Mouse (Mus musculus): ENCODE data around the gene Il10rb. TPM values are rescaled to one million over a fixed set of nuclear protein-coding genes. Genes with fewer than 3 reads are reported as not detected.

Gene Il10rb
- total RNA-seq (2021), result 1 to 10 TPM; 9.1 to 9.7 TPM

- intact Hi-C loops (cut with DNase I), result loop anchor here (2.0 to 5.0 kb wide), 2 partner anchors 79 to 786 kb away; partner anchors contain the start of gene Ifnar1
- peak; percentile 22 to 32 for DNase-seq (ENCODE audit: low spot score in 2 of 2)
Measured at GRCm38 (mm10) chr16:91405640-91406584, at the start of gene Il10rb. Il10rb (plus strand) TSS chr16:91406164.

GRCm38 (mm10) chr16:91356760-91357525, 49.0 kb upstream of the Il10rb start:
- intact Hi-C loops (cut with DNase I), result loop anchor here (5.0 kb wide), 1 partner anchor 155 kb away; no protein-coding TSS in a partner anchor
- no peak for DNase-seq (ENCODE audit: low spot score in 2 of 2)

GRCm38 (mm10) chr16:91357526-91357900, 48.5 kb upstream of the Il10rb start:
- DNase-seq (ENCODE audit: low spot score in 2 of 2), result no peak
- intact Hi-C loops (cut with DNase I), result loop anchor here (5.0 kb wide), 1 partner anchor 155 kb away; no protein-coding TSS in a partner anchor

DNA sequence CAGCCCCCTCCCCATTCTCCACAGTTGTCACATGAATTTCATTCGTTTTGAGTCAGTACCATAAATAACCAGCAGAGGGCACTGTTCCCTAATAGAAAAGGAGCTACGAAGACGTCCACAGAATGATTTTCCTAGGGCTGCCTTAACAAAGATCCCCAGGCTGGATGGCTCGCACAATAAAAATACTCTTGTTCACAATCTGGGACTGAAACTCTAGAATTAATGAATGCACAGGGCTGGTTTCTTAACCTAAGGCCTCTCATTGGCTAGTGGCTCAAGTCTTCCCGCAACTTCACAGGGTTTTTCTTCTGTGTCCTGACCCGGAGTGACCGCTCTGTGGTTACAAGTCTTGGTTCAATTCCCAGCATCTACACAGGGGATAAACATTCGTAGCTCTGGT, 47.4 kb upstream of the Il10rb start:
- DNase-seq (ENCODE audit: low spot score in 2 of 2), result peak; percentile 58 to 64

DNA sequence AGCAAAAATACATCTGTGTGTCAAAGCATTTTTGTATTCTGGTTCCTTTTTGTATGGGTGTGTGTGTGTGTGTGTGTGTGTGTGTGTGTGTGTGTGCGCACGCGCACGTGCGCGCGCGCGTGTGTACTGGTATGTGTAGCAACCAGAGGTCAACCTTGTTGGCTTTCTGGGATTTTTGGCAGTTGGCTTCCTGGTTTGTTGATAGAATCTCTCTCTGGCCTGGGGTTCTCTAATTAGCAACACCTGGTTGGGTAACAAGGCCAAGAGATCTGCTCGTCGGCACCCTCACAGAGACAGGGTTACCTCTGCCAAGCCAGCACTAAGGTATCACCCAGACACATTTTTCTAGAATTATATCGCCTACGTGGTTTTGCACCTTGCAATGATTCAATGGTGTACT, 46.4 kb upstream of the Il10rb start:
- intact Hi-C loops (cut with DNase I), result loop anchor here (5.0 kb wide), 1 partner anchor 153 kb away; no protein-coding TSS in a partner anchor

More for the DNA sequence above, 47.4 kb upstream of the Il10rb start:
- intact Hi-C loops (cut with DNase I), result loop anchor here (5.0 kb wide), 1 partner anchor 154 kb away; no protein-coding TSS in a partner anchor

DNA sequence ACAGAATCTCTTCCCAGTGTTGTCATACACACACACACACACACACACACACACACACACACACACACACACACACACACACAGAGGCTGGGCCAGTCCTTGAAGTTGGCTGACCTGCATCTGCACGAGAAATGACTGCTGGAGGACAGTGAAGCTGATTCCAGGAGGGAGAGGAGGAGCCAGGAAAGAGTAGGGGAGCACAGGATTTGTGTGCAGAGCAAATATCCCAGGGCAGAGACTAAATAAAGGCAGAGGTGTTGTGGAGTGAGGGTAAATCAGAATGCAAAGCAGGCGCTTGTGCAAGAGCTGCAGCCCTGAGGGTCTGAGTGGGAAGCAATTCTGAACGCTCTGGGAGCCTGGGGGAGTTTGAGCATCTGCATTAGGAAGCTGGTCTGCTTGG, 45.8 kb upstream of the Il10rb start:
- intact Hi-C loops (cut with DNase I), result loop anchor here (5.0 kb wide), 1 partner anchor 102 kb away; no protein-coding TSS in a partner anchor
- no peak for DNase-seq (ENCODE audit: low spot score in 2 of 2)

More for the DNA sequence above, 46.4 kb upstream of the Il10rb start:
- no peak for DNase-seq (ENCODE audit: low spot score in 2 of 2)

- intact Hi-C loops (cut with DNase I), result loop anchor here (5.0 kb wide), 1 partner anchor 100 kb away; no protein-coding TSS in a partner anchor
Measured at GRCm38 (mm10) chr16:91362006-91362405, 44.0 kb upstream of the Il10rb start.

GRCm38 (mm10) chr16:91362616-91363272, 43.2 kb upstream of the Il10rb start:
- no peak for DNase-seq (ENCODE audit: low spot score in 2 of 2)
- intact Hi-C loops (cut with DNase I), result loop anchor here (5.0 kb wide), 1 partner anchor 100 kb away; no protein-coding TSS in a partner anchor

More at GRCm38 (mm10) chr16:91362006-91362405, 44.0 kb upstream of the Il10rb start:
- DNase-seq (ENCODE audit: low spot score in 2 of 2), result no peak

GRCm38 (mm10) chr16:91363483-91363882, 42.5 kb upstream of the Il10rb start:
- intact Hi-C loops (cut with DNase I), result loop anchor here (5.0 kb wide), 1 partner anchor 99 kb away; no protein-coding TSS in a partner anchor
- DNase-seq (ENCODE audit: low spot score in 2 of 2), result no peak

DNA sequence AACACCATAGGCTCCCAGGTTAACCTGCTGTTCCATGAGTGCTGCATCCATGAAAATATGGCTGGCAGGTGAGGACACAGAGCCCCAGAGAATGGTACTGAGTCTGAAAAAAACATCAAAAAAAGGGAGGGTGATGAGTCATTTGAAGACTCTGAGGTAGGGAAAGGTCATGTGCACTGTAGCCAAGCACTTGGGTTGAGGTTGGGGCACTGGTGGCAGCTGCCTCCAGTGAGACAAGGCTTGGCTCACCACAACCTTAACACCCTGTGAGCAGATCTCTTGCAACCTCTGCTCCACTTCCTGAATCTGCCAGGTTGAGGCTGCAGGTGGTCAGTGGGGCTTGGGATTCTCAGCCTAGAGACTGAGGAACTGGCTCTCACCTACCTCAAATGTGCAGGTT, 39.4 kb upstream of the Il10rb start:
- no peak for DNase-seq (ENCODE audit: low spot score in 2 of 2)
- intact Hi-C loops (cut with DNase I), result no loop called here

DNA sequence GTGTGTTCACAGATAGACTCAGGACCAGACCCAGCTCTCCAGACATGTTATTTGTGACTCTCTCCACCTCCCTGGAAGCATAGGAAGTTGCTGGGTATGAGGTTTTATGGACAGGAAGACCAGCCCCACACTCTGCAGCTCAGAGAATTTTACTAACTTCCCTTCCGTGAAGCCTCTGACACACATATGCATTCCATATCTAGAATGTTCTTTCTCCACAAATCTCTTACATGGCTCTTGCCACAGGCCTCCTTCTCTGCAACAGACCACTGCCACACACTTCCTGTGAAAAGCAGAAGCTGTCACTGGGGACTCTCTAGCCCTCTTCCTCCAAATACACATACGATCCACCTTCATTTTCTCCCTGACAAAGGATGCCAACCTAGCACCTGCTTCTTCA, 38.9 kb upstream of the Il10rb start:
- intact Hi-C loops (cut with DNase I), result no loop called here
- DNase-seq (ENCODE audit: low spot score in 2 of 2), result no peak

DNA sequence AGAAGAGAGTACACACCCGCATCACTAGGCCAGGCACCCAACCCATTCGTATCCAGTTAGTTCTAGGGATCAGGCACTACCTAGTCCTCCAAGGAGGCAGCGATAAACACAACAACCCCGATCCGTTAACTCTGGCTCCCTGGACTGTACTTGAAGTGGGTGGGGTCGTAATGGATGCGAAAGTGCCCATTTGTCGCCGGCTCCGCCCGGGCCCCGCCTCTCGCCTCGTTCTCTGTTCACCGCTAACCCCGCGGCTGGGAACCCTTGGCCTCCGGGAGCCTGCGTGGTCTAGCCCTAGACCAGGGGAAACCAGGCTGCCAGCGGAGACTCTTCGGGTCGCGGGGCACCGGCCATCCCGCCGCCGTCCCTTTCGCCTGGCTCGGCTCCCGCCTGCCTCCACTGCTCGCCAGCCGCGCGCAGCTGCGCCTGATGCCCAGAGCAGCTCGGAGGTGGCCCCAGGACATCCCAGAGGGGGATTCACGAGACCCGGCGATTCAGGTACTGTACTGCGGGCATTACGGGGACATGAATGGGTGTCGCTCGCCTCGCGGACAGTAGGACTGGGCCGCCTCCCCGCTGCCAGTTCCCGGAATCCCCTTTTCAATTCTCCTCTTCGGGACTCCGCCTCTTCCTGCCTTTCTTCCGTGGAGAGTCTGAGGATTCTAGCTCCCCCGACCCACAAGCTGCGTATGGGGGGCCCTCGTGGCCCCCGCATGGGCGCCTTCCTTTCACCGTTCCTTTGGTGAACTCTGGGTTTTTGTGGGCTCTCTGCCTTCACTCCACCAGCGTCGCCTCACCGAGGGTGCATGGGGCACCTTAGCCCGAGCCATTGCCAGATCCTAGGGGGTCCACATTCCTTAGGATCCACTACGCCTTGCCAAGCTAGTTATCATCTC, 33.1 kb upstream of the Il10rb start, which contains the start of gene Ifnar2:
Gene Ifnar2, plus strand, starts transcription at position 207 of the 896 bp plus-strand sequence.
- DNase-seq (ENCODE audit: low spot score in 2 of 2), result peak; percentile 75
- intact Hi-C loops (cut with DNase I), result loop anchor here (5.0 kb wide), 2 partner anchors 69 to 114 kb away; partner anchors contain the start of gene Ifnar1

GRCm38 (mm10) chr16:91373473-91374252, 32.3 kb upstream of the Il10rb start:
- intact Hi-C loops (cut with DNase I), result loop anchor here (5.0 kb wide), 2 partner anchors 69 to 114 kb away; partner anchors contain the start of gene Ifnar1

GRCm38 (mm10) chr16:91374253-91374634, 31.7 kb upstream of the Il10rb start:
- intact Hi-C loops (cut with DNase I), result loop anchor here (5.0 kb wide), 2 partner anchors 68 to 113 kb away; partner anchors contain the start of gene Ifnar1
- DNase-seq (ENCODE audit: low spot score in 2 of 2), result no peak

More at GRCm38 (mm10) chr16:91373473-91374252, 32.3 kb upstream of the Il10rb start:
- DNase-seq (ENCODE audit: low spot score in 2 of 2), result no peak

GRCm38 (mm10) chr16:91376701-91377100, 29.3 kb upstream of the Il10rb start:
- no peak for DNase-seq (ENCODE audit: low spot score in 2 of 2)
- intact Hi-C loops (cut with DNase I), result no loop called here

DNA sequence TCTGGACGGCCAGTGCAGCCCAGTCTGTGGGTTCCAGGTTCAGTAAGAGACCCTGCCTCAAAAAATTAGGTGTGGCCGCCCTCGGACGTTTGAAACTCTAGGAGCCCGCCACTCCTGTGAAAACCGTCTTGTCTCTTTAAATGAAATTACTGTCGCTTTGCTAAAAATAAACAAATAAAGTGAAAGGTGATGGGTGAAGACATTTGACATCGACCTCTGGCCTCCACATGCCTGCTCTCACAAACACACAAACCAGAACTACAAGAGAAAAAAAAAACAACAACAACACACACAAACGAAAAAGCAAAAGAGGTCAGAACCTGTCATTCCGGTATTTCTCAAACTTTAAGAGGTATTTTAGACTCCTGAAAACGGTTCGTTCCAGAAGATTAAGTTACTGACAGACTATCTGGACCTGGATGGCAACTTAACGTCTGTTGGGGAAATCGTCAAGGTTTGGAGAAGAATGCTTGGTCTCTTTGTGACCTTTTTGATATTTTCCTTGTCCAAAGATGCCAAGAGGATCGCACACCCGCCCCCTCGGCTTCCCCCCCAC, 27.5 kb upstream of the Il10rb start:
- intact Hi-C loops (cut with DNase I), result no loop called here
- no peak for DNase-seq (ENCODE audit: low spot score in 2 of 2)

GRCm38 (mm10) chr16:91378991-91379390, 27.0 kb upstream of the Il10rb start:
- no peak for DNase-seq (ENCODE audit: low spot score in 2 of 2)
- intact Hi-C loops (cut with DNase I), result no loop called here

Data from left cerebral cortex, postnatal 25 days (tissue).